Mouse (Mus musculus) limb, embryonic 14.5 days (tissue): Measurements from ENCODE around the gene Sri. TPM values are rescaled to one million over a fixed set of nuclear protein-coding genes. Genes with fewer than 3 reads are reported as not detected.

Source experiments
- ATAC-seq: fragments of 200-750 bp; cut with Nextera tagmentation; 2 replicates; pipeline ENCODE4 v1.8.0; 2017; ENCODE audit warnings: low read depth, moderate number of reproducible peaks, moderate TSS enrichment; ENCODE audit not compliant: low FRiP score
- DNase-seq: peaks from one replicate; pipeline ENCODE4 v3.0.0-alpha.2; 2015; ENCODE audit warnings: low spot score
- H3K27ac ChIP-seq: fragments of 300-500 bp; sonication (generic); replicated peaks from 2 replicates; pipeline ENCODE4 v1.5.1; 2014; ENCODE audit warnings: low read depth, mild to moderate bottlenecking, low read length, moderate library complexity, mixed read lengths
- H3K27me3 ChIP-seq: fragments of 300-500 bp; sonication (generic); 2 replicates; pipeline ENCODE4 v1.6.1; 2014; ENCODE audit warnings: low read length, mixed read lengths; ENCODE audit not compliant: control insufficient read depth, insufficient read depth
- H3K36me3 ChIP-seq: fragments of 300-500 bp; sonication (generic); 2 replicates; pipeline ENCODE4 v1.6.1; 2014; ENCODE audit warnings: mild to moderate bottlenecking, low read length, moderate library complexity, mixed read lengths; ENCODE audit not compliant: control insufficient read depth, insufficient read depth
- H3K4me1 ChIP-seq: fragments of 300-500 bp; sonication (generic); 2 replicates; pipeline ENCODE4 v1.6.1; 2014; ENCODE audit warnings: antibody characterized with exemption, low read length, mixed read lengths; ENCODE audit not compliant: control insufficient read depth, insufficient read depth
- H3K4me2 ChIP-seq: fragments of 300-500 bp; sonication (generic); replicated peaks from 2 replicates; pipeline ENCODE4 v1.6.1; 2014; ENCODE audit warnings: low read depth, mild to moderate bottlenecking, low read length, moderate library complexity; ENCODE audit not compliant: severe bottlenecking
- H3K4me3 ChIP-seq: fragments of 300-500 bp; sonication (generic); replicated peaks from 2 replicates; pipeline ENCODE4 v1.5.1; 2014; ENCODE audit warnings: low read length
- H3K9ac ChIP-seq: fragments of 300-500 bp; sonication (generic); 2 replicates; pipeline ENCODE4 v1.6.1; 2014; ENCODE audit warnings: mild to moderate bottlenecking, low read depth, low read length, moderate library complexity; ENCODE audit not compliant: severe bottlenecking
- H3K9me3 ChIP-seq: fragments of 300-500 bp; sonication (generic); 2 replicates; pipeline ENCODE4 v1.6.1; 2016; ENCODE audit warnings: low read length; ENCODE audit not compliant: control insufficient read depth
- POLR2A ChIP-seq: fragments of 200-500 bp; IDR thresholded peaks from 2 replicates; pipeline ENCODE4 v1.8.0; 2012; ENCODE audit warnings: inconsistent platforms, mild to moderate bottlenecking, moderate library complexity, borderline replicate concordance; ENCODE audit not compliant: insufficient read depth, insufficient read length; ENCODE audit errors: extremely low read depth
- WGBS: fragments of 180-500 bp; shearing (Covaris S2); extraction: QIAGEN DNeasy Blood & Tissue Kit; methylation state at CpG from one replicate; pipeline ENCODE4 v1.1.7; 2014; 5-methylcytosine and 5-hydroxymethylcytosine counted together
- polyA plus RNA-seq, 2 experiments: library from polyadenylated mRNA; depleted of rRNA in 1 of 2; stranded (reverse) in 1 of 2; unstranded in 1 of 2; fragments of >200 nt; fragmentation: Nextera tagmentation in 1 of 2; extraction: Ambion mirVana in 1 of 2; gene quantifications; 2 replicates each; pipeline versions ENCODE4 v1.2.1 to v1.2.3; 2012 to 2014

Sri gene
- polyA plus RNA-seq, 2 experiments: 161 to 266 TPM

- no peaks in the 10 kb centered on the region for H3K27me3 ChIP-seq
- H3K36me3 ChIP-seq: peaks cover 3% of the 10 kb centered on the region; the same call in 1 of the 2 replicates
- no peak for ATAC-seq
- H3K4me3 ChIP-seq: no peak overlapping the region
- no peaks in the 10 kb centered on the region for H3K9me3 ChIP-seq
- 55% methylated on average over 8 of the region's 8 CpGs for WGBS
- no peak overlapping the region for H3K27ac ChIP-seq
- no peak overlapping the region for H3K4me2 ChIP-seq
- H3K9ac ChIP-seq: no peak overlapping the region
- no peaks in the 10 kb centered on the region for H3K4me1 ChIP-seq
- no peak for DNase-seq
- no peak for TF ChIP-seq POLR2A
These were observed 31.6 kb downstream of the Sri start for GRCm38 (mm10) chr5:8077481-8077880.

GRCm38 (mm10) chr5:8082800-8083509 lies 37.1 kb downstream of the Sri start:
- H3K9me3 ChIP-seq: no peaks in the 10 kb centered on the region
- no peaks in the 10 kb centered on the region for H3K4me1 ChIP-seq
- WGBS: 76% methylated on average over 20 of the region's 20 CpGs
- no peaks in the 10 kb centered on the region for H3K36me3 ChIP-seq
- TF ChIP-seq POLR2A: no peak
- H3K4me3 ChIP-seq: no peak overlapping the region
- H3K27me3 ChIP-seq: no peaks in the 10 kb centered on the region
- no peak overlapping the region for H3K27ac ChIP-seq
- ATAC-seq: no peak
- DNase-seq: no peak
- no peak overlapping the region for H3K9ac ChIP-seq
- H3K4me2 ChIP-seq: no peak overlapping the region

GRCm38 (mm10) chr5:8085661-8086060 lies 39.8 kb downstream of the Sri start:
- Histone ChIP-seq H3K9ac (no peak overlapping the region), H3K4me1 (no peaks in the 10 kb centered on the region), H3K27me3 (no peaks in the 10 kb centered on the region), H3K36me3 (no peaks in the 10 kb centered on the region), H3K4me2 (no peak overlapping the region), H3K9me3 (no peaks in the 10 kb centered on the region), H3K4me3 (no peak overlapping the region), H3K27ac (no peak overlapping the region)
- DNase-seq (no peak), ATAC-seq (no peak)
- no peak for TF ChIP-seq POLR2A
- WGBS: 90% methylated on average over 3 of the region's 3 CpGs

- WGBS: 75% methylated on average over 3 of the region's 3 CpGs
- ATAC-seq: no peak
These were observed 42.3 kb downstream of the Sri start for GRCm38 (mm10) chr5:8088147-8088546.

GRCm38 (mm10) chr5:8094921-8095320 lies 49.0 kb downstream of the Sri start:
- Histone ChIP-seq H3K27me3 (no peaks in the 10 kb centered on the region), H3K27ac (no peak overlapping the region), H3K4me3 (no peak overlapping the region), H3K4me1 (no peaks in the 10 kb centered on the region), H3K4me2 (no peak overlapping the region), H3K9ac (no peak overlapping the region), H3K9me3 (no peaks in the 10 kb centered on the region), H3K36me3 (no peaks in the 10 kb centered on the region)
- no peak for DNase-seq
- 63% methylated on average over 5 of the region's 5 CpGs for WGBS
- ATAC-seq: no peak
- TF ChIP-seq POLR2A: no peak

More at GRCm38 (mm10) chr5:8088147-8088546, 42.3 kb downstream of the Sri start:
- Histone ChIP-seq H3K4me1 (no peaks in the 10 kb centered on the region), H3K9me3 (no peaks in the 10 kb centered on the region), H3K9ac (no peak overlapping the region), H3K36me3 (no peaks in the 10 kb centered on the region), H3K27ac (no peak overlapping the region), H3K4me2 (no peak overlapping the region), H3K27me3 (no peaks in the 10 kb centered on the region), H3K4me3 (no peak overlapping the region)
- no peak for DNase-seq
- no peak for TF ChIP-seq POLR2A
